Mouse (Mus musculus): ENCODE data around the gene Mab21l1.
A peak's percentile ranks its signal among the peaks of the same experiment; 100 is the strongest.

Gene Mab21l1

GRCm38 (mm10) chr3:55778764-55779730 lies 3.3 kb upstream of the Mab21l1 start:
- no peak for DNase-seq (ENCODE audit: low read depth, low spot score)

GRCm38 (mm10) chr3:55780120-55781070 lies 1.9 kb upstream of the Mab21l1 start:
- DNase-seq (ENCODE audit: low read depth, low spot score), result peak; percentile 52

GRCm38 (mm10) chr3:55781429-55782055 lies 768 bp upstream of the Mab21l1 start:
- DNase-seq (ENCODE audit: low read depth, low spot score), result no peak

GRCm38 (mm10) chr3:55782771-55783170 lies 461 bp downstream of the Mab21l1 start:
- DNase-seq (ENCODE audit: low read depth, low spot score), result peak; percentile 51

GRCm38 (mm10) chr3:55783171-55784081 lies 1.1 kb downstream of the Mab21l1 start:
- peak; percentile 50 for DNase-seq (ENCODE audit: low read depth, low spot score)

- DNase-seq (ENCODE audit: low read depth, low spot score), result no peak
Measured at GRCm38 (mm10) chr3:55784101-55784500, 1.8 kb downstream of the Mab21l1 start.

GRCm38 (mm10) chr3:55785266-55785980 lies 3.1 kb downstream of the Mab21l1 start:
- no peak for DNase-seq (ENCODE audit: low read depth, low spot score)

- no peak for DNase-seq (ENCODE audit: low read depth, low spot score)
Measured at GRCm38 (mm10) chr3:55785981-55786725, 3.8 kb downstream of the Mab21l1 start.

GRCm38 (mm10) chr3:55786835-55787486 lies 4.7 kb downstream of the Mab21l1 start:
- no peak for DNase-seq (ENCODE audit: low read depth, low spot score)

- peak; percentile 73 for DNase-seq (ENCODE audit: low read depth, low spot score)
Measured at GRCm38 (mm10) chr3:55787487-55788213, 5.3 kb downstream of the Mab21l1 start.

GRCm38 (mm10) chr3:55788214-55788586 lies 5.9 kb downstream of the Mab21l1 start:
- no peak for DNase-seq (ENCODE audit: low read depth, low spot score)

GRCm38 (mm10) chr3:55788621-55789201 lies 6.4 kb downstream of the Mab21l1 start:
- no peak for DNase-seq (ENCODE audit: low read depth, low spot score)

- DNase-seq (ENCODE audit: low read depth, low spot score), result no peak
Measured at GRCm38 (mm10) chr3:55789856-55790255, 7.5 kb downstream of the Mab21l1 start.

- no peak for DNase-seq (ENCODE audit: low read depth, low spot score)
Measured at GRCm38 (mm10) chr3:55790609-55791008, 8.3 kb downstream of the Mab21l1 start.

- DNase-seq (ENCODE audit: low read depth, low spot score), result no peak
Measured at GRCm38 (mm10) chr3:55792251-55792650, 9.9 kb downstream of the Mab21l1 start.

- DNase-seq (ENCODE audit: low read depth, low spot score), result no peak
Measured at GRCm38 (mm10) chr3:55793842-55794575, 11.7 kb downstream of the Mab21l1 start.

- no peak for DNase-seq (ENCODE audit: low read depth, low spot score)
Measured at GRCm38 (mm10) chr3:55794768-55795167, 12.5 kb downstream of the Mab21l1 start.
